Mouse (Mus musculus) mature B cell (primary cell): ENCODE data around the gene Tubgcp3.
"Not testable (repeated sequence)": the region's sequence is repeated elsewhere in the genome, so short reads cannot be mapped to it uniquely, and the experiment has no call there.

Source experiments
- in situ Hi-C: fragments of 300-500 bp; cut with MboI; formaldehyde crosslinking; loops from 2 replicates; pipeline ENCODE4 v1.14.3; 2019

Tubgcp3 gene

DNA sequence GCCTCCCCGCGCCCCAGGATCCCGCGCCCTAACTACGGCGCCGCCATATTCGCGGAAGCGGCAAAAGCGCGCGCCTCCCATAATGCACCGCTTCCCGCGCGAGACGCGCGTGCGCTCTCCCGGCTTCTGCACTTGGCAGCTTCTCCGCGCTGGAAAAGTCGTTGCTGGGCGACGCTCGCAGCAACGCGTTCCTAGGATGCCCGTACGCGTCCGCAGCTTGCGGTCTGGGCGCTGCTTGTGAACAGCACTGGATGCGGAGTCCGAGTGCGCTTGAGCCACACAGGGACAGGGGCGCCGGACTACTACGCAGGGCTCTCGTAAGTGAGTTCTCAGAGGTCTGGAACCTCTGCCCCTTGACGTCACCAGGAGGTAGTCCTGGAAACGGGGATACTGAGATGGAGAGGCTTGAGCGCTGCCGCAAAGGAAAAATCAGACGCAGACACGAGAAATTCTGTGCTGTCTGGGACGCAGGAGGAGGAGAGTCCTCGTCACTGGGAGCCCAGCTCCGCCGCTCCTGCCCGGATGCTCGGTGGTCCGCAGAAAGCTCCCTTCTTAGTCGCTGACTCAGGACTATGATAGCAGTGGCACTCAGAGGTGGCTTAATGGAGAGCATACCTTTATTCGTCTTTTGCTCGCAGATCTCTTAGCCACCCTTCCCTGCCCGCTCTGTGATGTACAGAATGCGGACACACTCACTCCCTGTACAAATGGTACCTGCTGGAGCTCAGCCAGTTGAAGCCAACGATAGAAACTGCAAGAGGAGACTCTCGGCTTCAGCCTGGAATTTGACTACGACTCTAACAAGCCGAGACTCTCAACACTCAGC lies at the start of gene Tubgcp3:
TSS of gene Tubgcp3 (minus strand) at position 193 of the 826 bp plus-strand sequence.
- in situ Hi-C loops: no loop called here

DNA sequence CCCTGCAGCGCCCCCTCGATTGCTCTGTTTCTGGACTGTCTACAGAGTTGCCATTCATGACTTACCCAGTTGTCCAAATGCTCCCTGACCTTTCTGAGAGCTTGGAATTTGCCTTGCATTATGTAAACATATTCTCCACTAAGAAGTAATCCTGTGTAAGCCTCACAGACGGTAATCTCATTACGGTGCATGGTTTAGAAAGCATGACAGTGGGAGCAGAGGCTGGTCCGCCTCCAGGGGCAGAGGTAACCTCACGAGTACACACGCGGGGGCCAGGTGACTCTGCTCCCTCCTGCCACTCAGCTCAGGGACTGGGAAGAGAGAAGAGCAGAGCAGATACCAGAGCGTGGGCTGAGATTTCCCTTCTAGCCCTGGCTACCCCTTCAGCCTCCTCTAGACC lies 47.0 kb upstream of the Tubgcp3 start:
- in situ Hi-C loops: no loop called here

- in situ Hi-C loops: no loop called here
These were observed 44.0 kb upstream of the Tubgcp3 start for GRCm38 (mm10) chr8:12715861-12716585.

DNA sequence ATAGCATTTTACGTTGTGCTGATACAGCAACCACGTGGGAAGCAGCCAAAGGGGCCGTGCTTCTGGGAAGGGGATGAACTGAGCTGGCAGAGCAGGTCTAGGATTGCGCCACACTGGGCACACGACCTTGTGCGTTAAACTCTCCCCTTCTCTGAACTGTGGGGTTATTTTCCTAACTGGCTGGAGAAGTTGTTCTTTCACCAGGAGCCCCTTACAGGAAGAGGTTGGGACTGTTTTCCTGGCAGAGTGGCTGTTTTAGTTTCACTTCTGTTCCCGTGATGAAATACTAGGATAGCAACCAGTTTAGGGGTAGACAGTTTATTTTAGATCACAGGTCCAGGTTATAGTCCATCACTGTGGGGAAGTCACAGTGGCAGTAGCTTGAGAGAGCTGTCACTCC lies 39.6 kb upstream of the Tubgcp3 start:
- in situ Hi-C loops: no loop called here

DNA sequence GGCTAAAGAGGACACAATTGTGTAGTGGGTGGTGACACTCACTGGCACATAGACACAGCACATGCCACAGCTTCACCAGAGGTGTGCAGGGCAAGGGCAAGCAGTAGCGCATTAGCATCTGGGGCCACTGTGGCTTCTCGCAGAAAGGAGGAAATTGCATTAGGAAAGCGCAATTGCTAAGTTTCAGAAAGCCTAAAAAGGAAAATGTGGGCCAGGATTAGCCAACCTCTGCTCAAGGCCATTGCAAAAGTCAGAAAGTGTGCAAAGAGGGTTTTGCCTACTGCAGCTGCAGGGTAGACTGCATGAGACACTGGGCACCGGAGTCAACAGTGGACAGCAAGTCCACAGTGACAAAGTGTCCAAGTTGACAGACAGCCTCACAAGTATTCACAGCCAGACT lies 31.5 kb upstream of the Tubgcp3 start:
- in situ Hi-C loops: no loop called here

DNA sequence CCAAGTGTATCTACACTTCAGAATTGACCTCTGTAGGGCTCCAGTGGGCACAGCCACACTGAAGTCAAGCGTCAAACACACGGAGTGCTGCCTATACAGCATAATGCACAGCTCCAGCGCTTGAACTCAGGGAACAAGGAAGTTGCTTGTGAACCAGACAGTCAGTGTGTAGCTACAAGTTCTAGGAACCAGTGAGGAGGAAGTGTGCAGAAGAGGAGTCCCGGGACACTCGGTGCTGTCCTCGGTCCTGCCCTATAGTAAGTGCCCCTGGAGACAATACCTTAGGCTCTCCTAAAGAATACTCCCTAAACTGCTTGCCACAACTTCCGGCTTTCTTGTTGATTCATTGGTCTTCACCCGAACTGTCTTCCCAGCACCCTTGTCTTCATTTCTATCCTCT lies 30.2 kb upstream of the Tubgcp3 start:
- in situ Hi-C loops: no loop called here

DNA sequence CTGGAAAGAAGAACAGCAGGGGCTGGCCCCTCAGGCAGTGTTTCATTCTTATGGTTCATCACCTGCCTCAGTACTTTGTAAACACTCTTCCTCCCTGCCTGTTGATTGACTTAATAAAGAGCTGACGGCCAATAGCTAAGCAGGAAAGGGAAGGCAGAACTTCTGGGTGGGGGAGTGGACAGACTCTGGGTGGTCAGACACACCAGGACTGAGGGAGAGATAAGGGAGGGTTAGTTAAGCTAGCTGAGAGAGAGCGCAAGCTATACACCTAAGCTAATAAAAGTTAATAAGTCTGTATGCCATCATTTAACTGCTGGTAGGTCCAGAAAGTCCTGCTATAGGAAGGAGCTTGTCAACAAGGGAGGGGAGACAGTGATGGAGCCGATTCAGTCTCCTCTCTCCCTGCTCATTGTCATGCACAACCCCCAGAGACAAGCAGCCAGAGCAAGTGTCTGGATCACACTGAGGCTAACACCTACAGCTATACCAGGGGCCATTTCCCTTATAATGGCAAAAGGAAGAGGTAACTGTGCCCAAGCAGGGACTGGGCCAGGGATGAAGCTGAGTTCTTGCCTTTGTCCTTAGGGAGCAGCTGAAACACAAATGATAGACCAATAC lies 26.7 kb upstream of the Tubgcp3 start:
- in situ Hi-C loops: loop anchor here (25.0 kb wide), 1 partner anchor 736 kb away; no protein-coding TSS in a partner anchor

DNA sequence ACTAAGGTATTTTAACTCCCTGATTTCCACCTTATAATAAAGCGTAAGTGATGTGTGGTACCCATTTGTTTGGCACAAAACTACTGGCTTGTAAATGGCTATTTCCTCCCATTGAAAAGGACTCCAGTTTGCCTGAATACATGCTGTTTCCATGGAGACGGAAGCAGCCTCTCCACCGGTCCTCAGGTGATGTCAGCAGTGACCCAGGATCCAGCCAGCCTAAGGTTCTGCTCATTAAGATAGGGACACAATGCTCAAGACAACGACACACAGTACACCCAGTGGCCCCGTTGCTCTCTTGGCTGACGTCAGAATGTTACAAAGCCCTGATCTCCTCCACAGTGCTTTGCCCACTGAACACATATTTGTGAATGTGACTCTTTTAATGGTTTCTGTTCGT lies 16.8 kb upstream of the Tubgcp3 start:
- in situ Hi-C loops: loop anchor here (25.0 kb wide), 1 partner anchor 727 kb away; no protein-coding TSS in a partner anchor

DNA sequence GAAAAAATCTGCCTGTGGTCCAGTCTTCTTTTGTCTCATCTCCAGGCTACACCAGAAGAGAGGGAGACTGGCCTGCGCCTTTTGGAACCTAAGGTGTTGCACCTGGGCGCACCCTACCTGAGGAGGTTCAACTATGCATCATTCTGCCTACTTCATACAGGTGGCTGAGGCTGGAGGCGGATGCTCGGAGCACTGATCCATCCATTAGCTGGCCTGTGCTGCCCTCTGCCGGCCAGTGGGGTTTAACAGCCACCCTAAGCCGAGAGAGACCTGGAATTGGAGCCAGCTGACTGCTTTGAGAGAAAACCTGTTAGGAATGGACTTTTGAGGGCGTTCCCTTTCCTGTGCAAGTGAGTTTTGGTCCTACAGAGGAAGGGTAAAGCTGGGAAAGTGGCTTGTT lies 5.5 kb upstream of the Tubgcp3 start:
- in situ Hi-C loops: loop anchor here (25.0 kb wide), 1 partner anchor 715 kb away; no protein-coding TSS in a partner anchor

DNA sequence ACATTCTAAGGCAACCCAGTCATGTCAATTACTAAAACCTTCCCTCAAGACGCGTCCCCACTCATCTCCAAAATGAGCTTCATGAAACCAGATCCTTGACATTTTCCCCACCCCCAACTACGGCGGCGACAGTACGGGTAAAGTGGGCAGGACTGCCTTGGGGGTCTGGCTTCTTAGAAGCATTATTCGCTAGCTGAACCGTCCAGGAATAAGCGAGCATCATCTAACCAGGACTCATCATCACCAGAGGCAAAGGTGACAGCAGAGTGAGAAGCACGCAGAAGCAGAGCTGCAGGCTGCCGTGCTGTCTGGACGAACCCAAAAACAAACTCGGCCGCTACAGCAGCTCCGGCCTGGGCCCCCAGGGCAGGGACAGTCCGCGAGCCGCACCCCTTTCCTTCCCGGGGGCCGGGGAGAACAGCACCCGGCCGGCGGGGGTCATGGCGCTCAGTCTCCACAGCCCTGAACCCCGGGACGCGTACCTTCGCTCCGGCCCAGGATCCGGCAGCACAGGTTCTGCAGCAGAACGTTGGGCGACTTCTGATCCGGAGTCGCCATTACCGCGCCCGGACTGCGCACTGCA lies 484 bp downstream of the Tubgcp3 start:
- in situ Hi-C loops: no loop called here

DNA sequence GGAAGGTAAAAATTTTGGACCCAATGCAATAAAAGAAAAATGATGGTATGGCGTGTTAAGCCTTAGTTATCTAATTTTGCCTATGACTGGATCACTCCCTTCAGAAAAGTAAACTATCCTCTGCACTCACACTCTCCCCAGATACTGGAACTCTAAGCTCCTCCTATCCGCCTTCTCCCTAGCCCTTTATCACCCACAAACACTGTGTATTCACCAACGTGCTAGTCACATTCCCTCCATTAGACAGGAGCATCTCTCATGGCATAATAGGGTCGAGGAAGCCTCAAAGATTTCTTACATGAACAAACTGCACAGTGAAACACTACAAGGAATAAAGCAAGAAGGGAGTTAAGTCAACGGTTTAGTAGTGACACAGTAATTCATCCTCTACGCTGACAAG lies 1.1 kb downstream of the Tubgcp3 start:
- in situ Hi-C loops: no loop called here

- in situ Hi-C loops: no loop called here
These were observed 3.2 kb downstream of the Tubgcp3 start for GRCm38 (mm10) chr8:12668832-12669231.

GRCm38 (mm10) chr8:12666530-12666929 lies 5.5 kb downstream of the Tubgcp3 start:
- in situ Hi-C loops: not testable (repeated sequence)

- in situ Hi-C loops: no loop called here
These were observed 9.0 kb downstream of the Tubgcp3 start for GRCm38 (mm10) chr8:12663105-12663456.

DNA sequence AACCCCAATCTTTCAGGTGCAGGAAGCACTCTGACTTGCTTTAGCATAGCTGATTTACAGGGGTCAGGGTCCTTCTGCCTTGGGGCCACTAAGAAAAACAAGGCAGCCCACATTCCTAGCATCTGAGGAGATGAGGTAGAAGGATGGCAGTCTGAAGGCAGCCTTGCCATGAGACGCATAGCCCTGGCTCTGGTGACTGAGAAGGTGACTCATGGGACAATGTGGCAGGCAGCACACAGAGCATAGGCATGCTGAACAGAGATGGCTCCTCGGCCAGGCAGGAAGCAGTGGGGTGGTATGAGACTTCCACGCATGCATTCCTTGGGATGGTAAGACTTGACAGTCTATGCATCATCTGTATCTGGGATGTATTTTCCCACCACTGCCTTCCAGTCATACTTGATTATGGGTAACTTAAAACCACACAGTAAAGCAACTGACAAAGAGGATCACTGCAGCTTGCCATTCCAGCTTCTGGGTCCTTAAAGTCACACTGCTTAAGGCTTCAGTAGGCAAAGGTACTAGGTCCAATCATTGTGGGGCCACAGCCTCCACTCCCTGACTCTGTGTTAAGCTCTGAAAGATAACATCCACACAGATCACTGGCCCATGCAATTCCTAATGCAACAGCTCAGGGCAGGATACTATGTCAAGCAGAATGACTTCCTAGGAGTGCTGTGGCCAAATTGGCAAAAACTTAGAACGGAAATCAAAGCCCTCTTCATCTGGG lies 9.5 kb downstream of the Tubgcp3 start:
- in situ Hi-C loops: no loop called here

GRCm38 (mm10) chr8:12657411-12657810 lies 14.6 kb downstream of the Tubgcp3 start:
- in situ Hi-C loops: no loop called here

- in situ Hi-C loops: no loop called here
These were observed 20.8 kb downstream of the Tubgcp3 start for GRCm38 (mm10) chr8:12651246-12651645.

- in situ Hi-C loops: no loop called here
These were observed 21.6 kb downstream of the Tubgcp3 start for GRCm38 (mm10) chr8:12650495-12650894.

- in situ Hi-C loops: no loop called here
These were observed 23.1 kb downstream of the Tubgcp3 start for GRCm38 (mm10) chr8:12648951-12649350.

DNA sequence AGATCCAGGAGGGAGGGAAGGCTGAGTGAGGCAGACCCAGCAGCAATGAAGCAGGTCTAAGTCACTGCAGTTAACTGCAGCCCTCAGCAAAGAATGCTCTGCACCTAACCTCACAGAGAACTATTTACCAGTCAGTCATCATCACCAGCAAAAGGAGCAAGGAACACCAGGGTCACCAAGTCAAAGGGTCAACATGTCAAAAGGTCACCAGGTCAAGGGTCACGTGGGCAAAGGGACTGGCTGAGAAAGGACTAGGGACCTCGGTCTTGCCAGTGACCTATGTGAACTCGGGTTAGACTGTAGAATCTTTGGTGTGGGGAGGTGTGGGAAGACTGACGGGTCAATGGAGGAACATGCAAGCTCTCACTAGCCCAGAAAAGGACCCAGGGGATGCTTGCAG lies 25.5 kb downstream of the Tubgcp3 start:
- in situ Hi-C loops: no loop called here

DNA sequence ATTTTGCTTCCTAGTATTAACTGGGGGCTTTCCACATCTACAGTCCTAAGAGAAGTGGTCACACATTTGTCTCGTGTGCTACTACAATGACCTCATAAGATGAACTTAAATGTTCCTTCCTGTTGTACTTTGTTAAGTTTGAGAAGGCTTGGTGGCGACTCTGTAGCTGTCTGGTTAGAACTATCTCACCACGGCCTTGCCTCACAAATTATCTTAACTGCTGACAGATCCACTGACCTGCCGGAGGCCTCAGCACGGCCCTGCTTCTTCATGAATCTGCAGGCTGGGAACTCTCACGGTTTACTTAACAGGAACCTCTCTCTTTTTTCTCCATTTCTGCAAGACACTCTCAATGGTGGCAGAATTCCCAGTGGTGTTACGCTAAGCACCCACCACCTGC lies 27.2 kb downstream of the Tubgcp3 start:
- in situ Hi-C loops: no loop called here

- in situ Hi-C loops: no loop called here
These were observed 27.7 kb downstream of the Tubgcp3 start for GRCm38 (mm10) chr8:12644341-12644740.
